Mouse (Mus musculus) splenic B cell, adult 2 months (primary cell): ENCODE results near the gene Hoxa7.
A peak's percentile ranks its signal among the peaks of the same experiment; 100 is the strongest.

Experiments
- DNase-seq: peaks from one replicate; pipeline ENCODE4 v3.0.0-alpha.2; 2011; ENCODE audit warnings: low read depth, low spot score
- H3K27me3 ChIP-seq: 2 replicates; pipeline ENCODE4 v1.6.1; 2012; ENCODE audit warnings: mild to moderate bottlenecking, low read length, moderate library complexity, mixed read lengths; ENCODE audit not compliant: control insufficient read depth, poor library complexity, insufficient read depth, severe bottlenecking
- H3K36me3 ChIP-seq: 2 replicates; pipeline ENCODE4 v1.6.1; 2012; ENCODE audit warnings: mild to moderate bottlenecking, low read length, moderate library complexity, mixed read lengths; ENCODE audit not compliant: control insufficient read depth, poor library complexity, insufficient read depth, severe bottlenecking

Gene Hoxa7

GRCm38 (mm10) chr6:52246916-52247315, 25.3 kb upstream of the Hoxa7 start:
- H3K36me3 ChIP-seq = no peaks in the 10 kb centered on the region
- no peaks in the 10 kb centered on the region; the same call in 1 of the 2 replicates for H3K27me3 ChIP-seq
- DNase-seq = no peak

DNA sequence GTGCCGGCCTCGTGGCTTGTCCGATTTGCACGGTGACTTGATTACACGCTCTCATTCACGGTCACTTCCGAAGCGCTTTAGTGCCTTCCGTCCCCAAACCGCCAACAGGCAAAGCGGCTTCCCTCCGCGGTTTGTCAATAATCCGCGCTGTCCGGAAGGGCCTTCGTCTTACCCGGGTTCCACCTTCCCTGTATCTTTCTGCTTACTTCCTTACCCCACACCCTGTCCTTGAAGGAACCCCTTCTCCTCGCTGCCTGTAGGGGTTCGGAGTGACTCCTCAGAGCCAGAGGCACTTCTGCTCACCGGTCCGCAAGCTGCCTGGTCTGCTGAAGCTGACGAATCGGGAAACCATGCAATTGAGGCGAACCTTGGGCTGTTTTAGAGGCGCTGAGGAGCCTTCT, 24.7 kb upstream of the Hoxa7 start:
- Histone ChIP-seq H3K36me3 (no peaks in the 10 kb centered on the region), H3K27me3 (no peaks in the 10 kb centered on the region; the same call in 1 of the 2 replicates)
- DNase-seq = no peak

DNA sequence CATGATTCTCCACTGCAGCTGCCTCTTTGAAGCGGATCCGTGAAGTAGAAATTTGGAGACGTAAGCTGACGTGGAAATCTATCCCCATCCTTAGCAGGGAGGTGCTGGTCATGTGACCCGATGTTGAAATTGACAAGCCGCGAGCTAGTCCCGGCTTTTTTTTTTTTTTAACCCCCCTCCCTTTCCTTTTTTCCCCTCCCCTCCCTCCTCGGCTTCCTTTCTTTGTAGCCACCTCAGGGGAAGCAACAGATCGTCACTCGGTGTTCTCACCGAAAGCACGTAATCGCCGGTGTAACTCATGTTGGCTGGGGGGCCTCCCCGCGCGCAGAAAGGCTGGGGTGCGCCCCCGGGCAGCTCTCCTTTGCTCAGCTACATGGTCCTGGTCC, 24.1 kb upstream of the Hoxa7 start, which contains the start of gene Hoxa11:
TSS of gene Hoxa11 (minus strand) at position 54 of the 386 bp plus-strand sequence.
- Histone ChIP-seq H3K27me3 (no peaks in the 10 kb centered on the region; the same call in none of the 2 replicates), H3K36me3 (no peaks in the 10 kb centered on the region)
- DNase-seq = no peak

- no peak for DNase-seq
- Histone ChIP-seq H3K36me3 (no peaks in the 10 kb centered on the region), H3K27me3 (no peaks in the 10 kb centered on the region; the same call in none of the 2 replicates)
Observed at GRCm38 (mm10) chr6:52245040-52245756, 23.5 kb upstream of the Hoxa7 start.

DNA sequence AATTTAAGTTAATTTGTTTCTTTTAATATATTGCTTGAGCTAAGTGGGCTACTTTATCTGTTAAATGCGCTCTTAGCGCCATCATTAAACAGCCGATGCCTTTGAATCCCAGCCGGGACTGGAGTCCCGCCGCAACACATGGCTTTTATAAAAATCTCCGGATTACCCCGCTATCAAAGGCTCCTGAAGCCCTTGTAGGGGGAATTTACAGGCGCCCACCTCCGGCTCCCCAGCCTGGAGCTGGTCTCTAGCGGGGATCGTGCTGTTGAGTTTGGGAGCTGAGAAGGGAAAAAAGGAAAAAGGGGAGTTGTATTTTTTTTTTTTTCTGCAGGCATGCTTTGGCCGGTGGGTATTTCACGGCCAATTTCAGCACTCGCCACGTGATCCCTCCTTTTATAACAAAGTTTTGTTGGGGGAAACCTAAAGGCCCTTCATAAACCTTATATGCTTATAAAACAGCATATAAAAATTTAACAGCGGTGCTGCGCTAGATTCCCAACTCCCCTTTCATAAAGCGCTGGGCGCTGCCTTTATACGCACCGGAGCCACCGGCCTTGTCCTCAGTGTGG, 22.9 kb upstream of the Hoxa7 start:
- DNase-seq = no peak
- Histone ChIP-seq H3K36me3 (no peaks in the 10 kb centered on the region), H3K27me3 (no peaks in the 10 kb centered on the region; the same call in none of the 2 replicates)

GRCm38 (mm10) chr6:52243681-52244121, 22.0 kb upstream of the Hoxa7 start:
- Histone ChIP-seq H3K27me3 (no peaks in the 10 kb centered on the region; the same call in none of the 2 replicates), H3K36me3 (no peaks in the 10 kb centered on the region)
- no peak for DNase-seq

DNA sequence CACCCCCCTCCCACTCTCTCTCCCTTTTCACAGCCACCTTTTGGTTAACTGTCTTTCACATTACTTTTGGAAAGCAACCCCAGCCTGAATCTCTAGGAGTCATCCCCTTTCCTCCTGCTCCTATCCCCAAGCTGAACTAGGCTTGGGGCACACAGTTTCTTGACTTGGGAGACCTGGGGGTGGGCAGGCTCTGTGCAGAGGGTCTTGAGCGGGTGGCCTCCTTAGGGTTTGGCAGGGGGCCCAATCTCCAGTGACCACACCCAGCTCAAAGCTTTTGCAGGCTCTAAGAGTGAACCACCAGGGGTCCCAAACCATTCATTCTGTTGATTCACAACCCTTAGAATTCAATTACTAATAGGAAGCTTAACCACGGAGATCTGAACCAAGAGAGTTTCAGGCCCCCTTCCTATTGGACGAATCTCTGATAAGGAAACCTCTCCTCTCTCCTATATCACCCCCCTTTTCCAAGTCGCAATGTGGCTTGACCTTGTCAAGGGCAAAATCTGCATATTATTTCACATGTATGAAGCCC, 21.2 kb upstream of the Hoxa7 start:
- DNase-seq = no peak
- Histone ChIP-seq H3K36me3 (no peaks in the 10 kb centered on the region), H3K27me3 (no peaks in the 10 kb centered on the region; the same call in none of the 2 replicates)

GRCm38 (mm10) chr6:52241001-52241621, 19.5 kb upstream of the Hoxa7 start:
- no peak for DNase-seq
- no peaks in the 10 kb centered on the region; the same call in none of the 2 replicates for H3K27me3 ChIP-seq
- no peaks in the 10 kb centered on the region for H3K36me3 ChIP-seq

DNA sequence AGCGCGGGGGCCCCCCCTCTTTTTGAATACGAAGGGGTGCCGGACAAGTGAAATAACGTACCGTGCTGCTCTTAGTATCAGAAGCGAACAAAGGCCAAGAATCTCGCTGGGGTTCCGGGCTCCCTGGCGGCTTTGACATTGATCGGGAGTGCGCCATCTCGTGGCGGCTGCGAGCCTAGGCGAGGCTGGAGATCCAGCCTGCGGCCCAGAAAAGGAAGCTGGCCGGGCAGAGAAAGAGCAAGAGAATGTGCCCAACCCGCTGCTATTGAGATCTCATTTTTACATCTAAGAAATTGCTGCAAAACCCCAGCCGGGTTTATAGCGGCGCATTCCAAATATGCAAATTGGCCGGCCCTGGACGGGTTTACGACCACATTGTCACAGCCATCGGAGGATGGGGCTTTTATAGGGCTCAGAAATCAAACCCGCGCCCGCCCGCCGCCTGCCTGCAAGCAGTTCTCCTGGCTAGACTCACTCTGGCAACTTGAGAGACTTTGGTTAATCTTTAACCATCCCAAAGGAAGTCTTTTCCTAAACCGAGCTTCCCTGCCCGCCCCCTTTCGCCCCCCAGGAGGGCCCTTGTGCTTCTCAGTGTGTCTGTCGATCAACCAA, 18.8 kb upstream of the Hoxa7 start, which contains the start of gene Hoxa10:
TSS of gene Hoxa10 (minus strand) at position 466 of the 612 bp plus-strand sequence.
- H3K27me3 ChIP-seq = no peaks in the 10 kb centered on the region; the same call in none of the 2 replicates
- no peaks in the 10 kb centered on the region for H3K36me3 ChIP-seq
- DNase-seq = peak; percentile 82

- no peak for DNase-seq
- H3K27me3 ChIP-seq = peaks cover under 1% of the 10 kb centered on the region
- H3K36me3 ChIP-seq = no peaks in the 10 kb centered on the region
Observed at GRCm38 (mm10) chr6:52239625-52240388, 18.2 kb upstream of the Hoxa7 start.

DNA sequence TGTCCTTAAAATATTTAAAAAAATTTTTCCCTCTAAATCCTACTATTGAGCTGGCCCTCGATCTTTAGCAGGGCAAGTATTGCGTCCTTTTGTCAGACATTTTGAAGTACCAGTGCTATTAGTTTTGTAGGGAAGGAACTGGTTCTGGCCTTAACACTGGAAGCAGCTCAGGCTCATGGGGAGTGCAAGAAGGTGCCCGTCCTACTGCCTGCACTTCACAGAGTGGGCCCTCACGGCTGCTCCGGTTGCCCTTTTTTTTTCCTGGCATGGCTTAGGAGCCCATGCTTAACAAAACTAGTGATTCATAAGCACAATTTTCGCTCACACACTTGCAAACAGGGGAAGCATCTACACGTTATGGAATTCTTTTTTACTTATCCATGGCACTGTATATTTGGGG, 17.3 kb upstream of the Hoxa7 start:
- H3K36me3 ChIP-seq = no peaks in the 10 kb centered on the region
- DNase-seq = no peak
- H3K27me3 ChIP-seq = peaks cover 4% of the 10 kb centered on the region

- Histone ChIP-seq H3K36me3 (no peaks in the 10 kb centered on the region), H3K27me3 (peaks cover 4% of the 10 kb centered on the region)
- DNase-seq = no peak
Observed at GRCm38 (mm10) chr6:52238155-52238545, 16.5 kb upstream of the Hoxa7 start.

DNA sequence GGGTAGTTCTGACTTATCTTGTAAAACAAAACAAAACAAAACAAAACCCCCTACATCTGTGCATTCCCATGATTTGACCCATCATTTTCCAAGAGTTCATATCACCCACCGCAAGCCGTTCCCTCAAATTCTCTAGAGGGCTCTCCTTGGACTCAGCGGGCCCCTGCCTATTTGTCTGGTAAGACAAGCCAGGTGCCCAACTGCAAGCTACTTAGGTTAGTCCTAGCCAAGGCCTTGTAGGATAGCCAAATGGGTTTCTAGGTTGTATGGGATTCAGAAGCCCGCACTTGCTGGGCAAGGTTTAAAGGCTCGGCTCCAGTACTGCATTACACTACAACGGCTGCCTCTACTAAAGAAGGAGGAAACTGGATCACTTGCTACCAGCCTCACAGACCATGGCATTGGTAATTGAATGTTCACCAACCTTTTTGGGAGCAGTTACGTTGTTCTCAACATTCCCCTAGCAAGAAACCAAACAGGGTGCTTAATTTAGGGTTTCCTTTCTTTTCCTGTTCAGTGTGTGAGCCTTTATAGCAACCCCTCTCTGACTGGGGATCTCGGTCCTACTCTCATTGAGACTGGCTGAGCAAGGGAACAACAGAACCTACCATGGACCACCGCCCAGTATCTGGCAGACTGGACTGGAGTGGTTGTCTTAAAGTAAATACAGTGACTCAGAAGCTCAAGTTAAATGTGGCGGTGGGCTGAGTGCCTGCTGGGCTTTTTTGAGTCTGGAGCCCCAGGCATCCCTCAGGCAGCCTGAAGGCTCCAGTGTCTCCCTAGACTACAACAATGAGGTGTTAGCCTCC, 15.9 kb upstream of the Hoxa7 start:
- Histone ChIP-seq H3K27me3 (peaks cover 4% of the 10 kb centered on the region), H3K36me3 (no peaks in the 10 kb centered on the region)
- DNase-seq = no peak
